Mouse (Mus musculus) brain, embryonic 14.5 days (tissue): ENCODE results near the gene Cdc42bpg.

ENCODE experiments used
- CTCF ChIP-seq: fragments of 200-500 bp; IDR thresholded peaks from 2 replicates; pipeline ENCODE4 v1.5.1; 2012; ENCODE audit warnings: inconsistent platforms, mild to moderate bottlenecking, moderate library complexity, borderline replicate concordance; ENCODE audit not compliant: insufficient read depth, insufficient read length; ENCODE audit errors: extremely low read depth
- POLR2A ChIP-seq: fragments of 200-500 bp; IDR thresholded peaks from 2 replicates; pipeline ENCODE4 v1.6.1; 2012; ENCODE audit warnings: mild to moderate bottlenecking, inconsistent platforms, borderline replicate concordance; ENCODE audit not compliant: poor library complexity, insufficient read depth, insufficient read length, severe bottlenecking; ENCODE audit errors: extremely low read depth

DNA sequence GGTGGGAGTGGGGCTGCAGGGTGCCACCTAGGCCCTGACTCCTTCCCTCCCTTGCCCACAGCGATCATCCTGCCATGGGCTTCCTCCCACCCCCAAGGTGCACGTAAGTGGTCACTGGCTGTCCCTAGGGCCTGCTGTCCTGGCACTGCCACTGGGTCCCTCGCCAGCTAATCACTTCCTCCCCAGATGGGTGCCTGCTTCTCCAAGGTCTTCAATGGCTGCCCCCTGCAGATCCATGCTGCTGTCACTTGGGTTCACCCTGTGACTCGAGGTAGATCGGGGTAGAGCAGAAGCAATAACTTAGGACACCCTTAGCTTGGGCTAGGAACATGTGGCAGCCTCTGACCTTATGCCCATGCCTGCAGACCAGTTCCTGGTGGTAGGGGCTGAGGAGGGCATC lies 39.8 kb downstream of the Cdc42bpg start:
- TF ChIP-seq POLR2A (no peak), CTCF (no peak)
